Mouse (Mus musculus): ENCODE results near the gene Snhg11.

Gene Snhg11

DNA sequence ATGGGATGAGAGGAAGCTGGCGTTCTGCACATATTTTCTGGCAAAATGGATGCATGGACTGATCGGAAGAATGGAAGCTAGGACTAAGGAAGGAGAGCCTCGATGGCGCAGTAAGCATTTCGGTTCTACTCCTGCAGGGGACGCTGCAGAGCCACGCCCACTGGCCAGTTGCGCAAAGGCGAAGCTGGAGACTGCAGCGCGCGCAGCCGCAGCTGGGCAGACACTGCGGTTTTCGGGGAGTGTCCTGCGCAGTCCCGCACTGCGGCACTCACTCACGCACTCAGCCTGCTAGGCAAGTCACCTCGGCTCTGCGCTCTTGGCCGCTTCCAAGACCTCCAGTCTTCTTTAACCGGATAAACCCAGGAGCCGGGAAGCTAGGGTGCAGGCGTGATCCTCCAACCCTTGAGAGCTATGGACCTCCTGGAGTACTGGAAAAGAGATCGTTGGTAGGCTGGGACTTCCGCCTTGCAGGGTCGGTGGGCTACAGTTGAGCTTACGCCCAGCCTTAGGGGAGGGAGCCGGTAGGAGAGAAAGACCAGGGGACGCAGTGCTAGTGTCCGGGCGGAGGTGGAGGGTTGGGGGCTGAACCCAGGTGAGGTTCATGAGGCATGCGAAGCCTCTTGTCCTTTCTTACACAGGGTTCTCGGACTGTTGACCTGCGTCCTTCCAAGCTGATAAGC is at the start of gene Snhg11:
Snhg11 (plus strand) TSS at position 196 of the 680 bp plus-strand sequence.
- peak; percentile 77 for DNase-seq

- DNase-seq = no peak
Measured at GRCm38 (mm10) chr2:158334356-158334755, 41.1 kb upstream of the Snhg11 start.

DNA sequence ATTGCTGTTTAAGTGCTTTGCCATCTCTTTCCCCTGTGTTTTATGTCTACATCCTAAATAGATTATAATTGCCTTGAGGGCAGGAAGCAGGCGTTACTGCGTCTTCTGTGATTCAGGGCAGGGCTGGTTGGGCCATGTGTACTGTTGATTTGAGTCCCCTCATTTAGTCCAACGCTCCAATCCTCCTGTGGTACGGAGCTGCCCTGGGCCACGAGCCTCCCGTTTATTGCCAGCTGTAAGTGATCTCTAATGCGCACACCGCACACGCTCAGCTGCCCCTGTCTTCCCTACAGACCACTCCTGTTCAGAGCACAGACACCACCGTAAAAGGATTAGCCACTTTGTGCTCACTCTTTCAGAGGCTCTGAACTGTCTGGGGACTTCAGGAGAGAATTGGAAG is 37.7 kb upstream of the Snhg11 start:
- DNase-seq = no peak

- DNase-seq = peak; percentile 88
Measured at GRCm38 (mm10) chr2:158339948-158340564, 35.4 kb upstream of the Snhg11 start.

DNA sequence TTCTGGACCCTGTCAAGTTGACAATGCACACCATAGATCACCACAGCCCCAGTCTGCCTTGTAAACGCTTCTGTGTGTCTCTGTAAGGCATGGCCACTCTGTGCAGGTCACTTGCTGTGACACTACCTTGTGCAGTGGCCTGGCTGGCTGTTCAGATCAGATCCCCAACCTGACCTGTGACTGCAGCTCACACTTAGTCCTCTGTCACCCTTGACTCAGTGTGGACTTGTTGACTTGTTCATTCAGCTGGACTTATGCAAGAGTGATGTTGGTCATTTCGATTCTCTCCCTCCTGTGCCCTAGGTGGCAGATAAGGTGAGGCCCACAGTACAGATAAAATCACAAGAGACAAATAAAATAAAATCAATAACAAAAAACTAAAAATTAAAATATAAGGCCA is 34.1 kb upstream of the Snhg11 start:
- DNase-seq = no peak

- DNase-seq = peak; percentile 98
Measured at GRCm38 (mm10) chr2:158343495-158343894, 31.9 kb upstream of the Snhg11 start.

GRCm38 (mm10) chr2:158346467-158346866 is 29.0 kb upstream of the Snhg11 start:
- no peak for DNase-seq

GRCm38 (mm10) chr2:158347868-158348267 is 27.6 kb upstream of the Snhg11 start:
- peak; percentile 83 for DNase-seq

- DNase-seq = no peak
Measured at GRCm38 (mm10) chr2:158352801-158353520, 22.5 kb upstream of the Snhg11 start.

- no peak for DNase-seq
Measured at GRCm38 (mm10) chr2:158354348-158355114, 20.9 kb upstream of the Snhg11 start.

- DNase-seq = no peak
Measured at GRCm38 (mm10) chr2:158355238-158355637, 20.2 kb upstream of the Snhg11 start.

- no peak for DNase-seq
Measured at GRCm38 (mm10) chr2:158356121-158356520, 19.3 kb upstream of the Snhg11 start.

GRCm38 (mm10) chr2:158359757-158360620 is 15.4 kb upstream of the Snhg11 start:
- DNase-seq = no peak

DNA sequence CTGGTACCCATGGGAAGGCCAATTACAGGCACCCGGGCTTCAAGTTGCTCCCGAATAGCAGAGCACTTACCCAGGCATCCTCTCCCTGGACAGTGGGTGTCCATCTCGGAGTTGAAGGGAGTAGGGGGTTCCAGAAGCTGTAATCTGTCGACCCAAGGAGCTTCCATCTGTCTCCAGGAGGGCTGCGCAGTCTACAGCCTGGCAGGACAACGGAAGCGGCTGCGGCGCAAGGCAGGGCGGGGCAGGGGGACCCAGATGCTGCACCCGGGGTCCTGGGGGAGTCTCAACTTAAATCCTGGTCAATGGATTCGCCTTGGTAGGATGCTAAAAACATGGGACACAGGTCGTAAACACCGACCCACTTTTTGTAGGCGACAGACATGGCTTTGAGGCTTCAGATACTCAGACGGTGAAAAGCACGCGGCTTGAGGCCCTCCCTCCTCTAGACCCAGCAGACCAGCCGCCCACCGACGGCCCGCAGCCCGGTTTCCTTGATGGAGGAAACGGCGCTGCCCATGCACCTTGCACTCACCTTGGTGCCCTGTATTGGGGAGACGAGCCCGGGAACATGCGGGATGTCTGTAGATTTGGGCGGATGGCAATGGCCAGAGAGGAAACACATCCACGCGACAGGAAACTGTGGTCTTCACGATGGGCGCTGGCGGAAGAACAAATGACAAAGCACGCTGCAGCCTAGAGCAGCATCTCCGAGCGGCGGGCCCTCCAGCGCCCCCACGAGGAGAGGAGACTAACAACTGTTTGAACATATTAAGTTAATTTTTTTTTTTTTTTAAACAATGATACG is 14.4 kb upstream of the Snhg11 start:
- DNase-seq = peak; percentile 95

DNA sequence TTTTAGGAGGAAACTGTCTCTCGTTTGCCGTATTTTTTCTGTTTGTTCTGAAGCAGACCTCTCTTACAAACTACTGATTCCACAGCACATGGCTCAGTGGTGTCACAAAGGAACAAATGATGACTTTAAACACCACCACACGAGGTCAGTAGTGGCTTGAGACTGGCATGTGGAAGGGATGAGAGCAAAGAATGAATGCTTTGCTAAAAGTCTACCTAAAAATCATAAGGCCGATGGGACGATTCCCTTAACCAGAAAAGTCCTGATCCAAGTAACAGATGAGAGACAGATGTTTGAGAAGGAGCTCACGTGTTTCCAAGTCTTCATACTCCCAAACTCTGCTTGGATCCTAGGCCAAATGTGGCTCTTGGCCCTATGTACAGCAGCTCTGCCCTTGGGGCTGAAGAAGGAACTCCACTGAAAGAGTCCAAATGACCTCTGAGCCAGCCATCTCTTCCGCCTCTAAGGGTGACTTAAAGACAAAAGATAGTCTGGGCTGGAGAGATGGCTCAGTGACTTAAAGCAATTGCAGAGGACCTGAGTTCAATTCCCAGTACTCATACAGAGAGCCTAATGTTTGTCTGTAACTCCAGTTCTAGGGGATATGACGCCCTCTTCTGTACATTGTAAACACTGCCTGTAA is 13.6 kb upstream of the Snhg11 start:
- no peak for DNase-seq

DNA sequence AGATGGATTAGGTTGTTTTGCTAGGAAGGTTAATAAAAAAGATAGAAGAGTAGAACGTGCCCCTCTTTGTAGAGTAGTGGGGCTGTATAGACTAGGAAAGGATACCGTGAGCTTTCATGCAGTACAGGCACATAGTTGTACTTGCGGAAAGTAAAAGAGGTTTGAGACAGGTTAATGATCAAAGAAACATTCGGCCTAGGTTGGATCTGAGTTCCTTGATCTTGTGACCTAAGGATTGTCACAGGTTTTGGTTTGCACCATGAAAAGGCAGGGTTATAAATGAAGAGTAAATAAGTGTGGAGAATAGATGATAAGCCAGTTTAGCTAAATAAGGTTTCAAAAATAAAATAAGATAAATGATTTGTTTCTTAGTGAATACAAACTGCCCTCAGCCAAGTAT is 11.3 kb upstream of the Snhg11 start:
- no peak for DNase-seq

DNA sequence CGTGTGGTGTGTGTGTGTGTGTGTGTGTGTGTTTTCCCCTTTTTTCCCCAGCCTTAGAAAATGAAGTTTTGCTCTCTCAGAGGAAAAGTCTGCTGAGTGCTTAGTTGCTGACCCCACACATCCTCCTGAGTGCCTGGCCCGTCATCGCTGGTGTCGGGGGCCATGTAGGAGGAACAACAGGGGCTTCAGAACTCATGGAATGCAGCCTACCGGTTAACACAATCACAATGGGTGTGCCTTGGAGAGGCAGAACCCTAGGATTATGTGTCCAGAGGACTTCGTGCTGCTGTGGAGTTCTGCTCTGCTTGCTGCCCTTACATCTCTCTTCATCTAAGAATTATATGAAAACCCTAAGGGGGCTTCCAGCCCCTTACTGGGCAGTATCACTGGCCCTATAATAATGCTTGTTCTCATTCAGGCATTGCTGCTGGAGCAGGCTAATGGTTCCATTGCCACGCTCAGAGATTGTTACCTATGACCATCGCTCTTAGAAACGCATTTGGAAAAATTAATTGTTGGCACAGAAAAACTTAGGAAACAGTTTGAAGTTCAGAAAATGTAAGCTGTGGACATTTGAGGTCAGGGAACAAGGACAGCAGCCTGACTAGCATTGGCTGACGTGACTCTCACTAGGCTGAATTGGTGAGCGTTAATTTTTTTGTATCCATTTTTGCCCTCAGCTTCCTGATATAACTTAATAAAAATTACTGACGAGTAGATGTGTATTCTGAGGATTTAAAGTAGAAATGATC is 10.2 kb upstream of the Snhg11 start:
- no peak for DNase-seq

DNA sequence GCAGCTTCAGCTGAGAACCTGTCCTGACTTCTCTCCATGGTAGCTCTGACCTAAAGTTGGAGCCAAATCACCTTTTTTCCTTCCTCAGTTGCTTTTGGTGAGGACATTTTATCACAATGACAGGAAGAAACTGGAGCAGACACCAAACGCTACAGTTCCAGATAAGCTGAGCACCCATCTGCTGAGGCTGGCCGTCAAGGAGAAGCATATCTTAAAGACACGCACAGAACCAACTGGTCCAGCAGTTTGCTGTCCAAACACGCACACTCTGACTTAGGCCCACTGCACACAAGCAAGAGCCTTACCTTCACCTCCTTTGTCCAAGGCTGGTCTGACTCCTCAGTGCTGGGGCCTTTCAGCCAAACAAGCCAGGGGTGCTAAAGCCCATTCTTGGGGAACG is 7.8 kb upstream of the Snhg11 start:
- DNase-seq = no peak

DNA sequence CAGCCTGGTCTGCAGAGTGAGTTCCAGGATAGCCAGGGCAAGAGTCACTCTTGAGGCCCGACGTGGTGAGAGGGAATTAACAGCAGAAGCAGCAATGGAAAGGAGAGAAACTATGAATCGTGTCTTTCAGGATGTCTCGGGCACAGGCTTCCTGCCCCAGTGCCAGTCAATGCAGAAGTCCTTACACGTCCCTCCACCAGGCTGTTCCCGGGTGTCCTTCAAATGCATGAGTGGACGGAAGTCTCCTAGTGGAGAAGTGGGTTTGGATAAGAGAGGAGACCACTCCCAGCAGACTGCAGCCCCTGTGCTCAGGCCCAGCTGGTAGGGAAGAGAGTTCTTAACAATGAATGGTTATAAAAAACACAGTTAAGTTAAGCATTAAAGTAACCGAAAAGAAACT is 7.1 kb upstream of the Snhg11 start:
- DNase-seq = no peak
